Mouse (Mus musculus): ENCODE data around the gene Spata32. TPM values are rescaled to one million over a fixed set of nuclear protein-coding genes. Genes with fewer than 3 reads are reported as not detected.
"Not testable (repeated sequence)": the region's sequence is repeated elsewhere in the genome, so short reads cannot be mapped to it uniquely, and the experiment has no call there.

Gene Spata32
- total RNA-seq, 2 experiments from 2014 or later = 0.69 to 1.4 TPM

- DNase-seq (ENCODE audit: low spot score in 2 of 2) = no peak
Measured at GRCm38 (mm10) chr11:103246731-103247290, 28.6 kb upstream of the Spata32 start.

DNA sequence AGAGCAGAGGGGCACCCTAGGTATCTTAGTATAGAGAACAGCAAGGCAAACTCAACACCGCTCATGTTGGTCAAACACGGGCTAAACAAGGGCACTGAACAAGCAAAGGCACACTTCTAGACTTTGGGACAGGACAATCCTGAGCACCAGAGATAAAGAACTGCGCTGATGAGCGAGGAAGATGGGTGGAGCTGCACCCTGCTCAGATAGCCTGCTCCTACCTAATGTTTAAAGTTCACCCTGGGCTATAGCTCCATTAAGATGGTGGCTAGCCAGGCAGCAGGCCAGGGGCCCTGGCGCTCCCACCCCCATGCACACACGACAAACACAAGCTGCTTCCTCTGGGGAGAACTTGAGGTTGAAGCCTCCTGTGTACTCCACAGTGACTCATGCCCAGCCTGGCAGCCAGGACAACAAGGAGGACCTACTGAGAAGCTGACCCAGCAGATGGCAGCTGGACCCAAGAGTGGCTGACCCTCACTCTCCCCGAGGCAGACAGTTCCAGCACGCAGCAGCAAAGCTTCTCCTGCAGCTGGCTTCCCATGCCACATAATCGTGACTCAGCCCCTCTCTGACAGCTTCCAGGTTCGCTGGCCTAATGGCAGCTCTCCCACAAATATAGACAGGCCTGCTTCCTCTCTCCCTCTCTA is 28.0 kb upstream of the Spata32 start:
- DNase-seq (ENCODE audit: low spot score in 2 of 2) = peak; percentile 36

DNA sequence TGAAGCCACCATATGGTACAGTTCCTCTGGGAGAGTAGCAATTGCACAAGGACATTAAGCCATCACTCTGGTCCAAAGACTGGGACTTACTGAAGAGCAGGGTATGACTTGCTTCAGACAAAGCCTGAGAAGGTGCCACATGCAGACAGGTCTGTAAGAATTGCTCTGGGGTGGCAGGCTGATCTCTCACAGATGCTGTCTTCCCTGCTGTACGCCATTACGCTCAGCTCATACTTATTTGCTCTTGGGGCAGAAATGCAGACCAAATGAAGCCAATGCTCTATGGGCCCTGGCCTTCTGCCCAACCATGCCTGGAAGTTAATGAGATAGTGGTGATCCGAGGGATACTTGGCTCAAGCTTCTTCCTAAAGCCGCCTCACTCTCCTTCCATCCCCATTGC is 26.6 kb upstream of the Spata32 start:
- no peak for DNase-seq (ENCODE audit: low spot score in 2 of 2)

DNA sequence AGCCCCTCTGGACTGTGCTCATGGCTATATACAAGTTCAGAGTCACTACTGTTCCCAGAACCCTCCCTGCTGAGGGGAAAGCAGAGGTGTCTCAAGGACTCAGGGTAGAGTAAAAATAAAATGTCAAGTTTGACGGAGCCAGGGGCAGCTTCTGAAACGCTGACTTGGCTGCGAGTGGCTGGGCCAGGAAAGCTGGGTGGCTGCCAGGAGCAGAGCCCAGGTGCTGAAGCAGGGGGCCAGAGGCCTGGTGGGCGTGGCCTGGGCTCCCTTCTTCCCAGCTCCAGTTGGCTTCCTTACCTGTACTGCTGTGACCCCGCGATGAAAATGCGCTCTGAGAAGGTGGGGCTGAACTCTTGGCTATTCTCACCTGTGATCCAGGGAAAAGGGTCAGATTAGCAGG is 22.5 kb upstream of the Spata32 start:
- no peak for DNase-seq (ENCODE audit: low spot score in 2 of 2)

DNA sequence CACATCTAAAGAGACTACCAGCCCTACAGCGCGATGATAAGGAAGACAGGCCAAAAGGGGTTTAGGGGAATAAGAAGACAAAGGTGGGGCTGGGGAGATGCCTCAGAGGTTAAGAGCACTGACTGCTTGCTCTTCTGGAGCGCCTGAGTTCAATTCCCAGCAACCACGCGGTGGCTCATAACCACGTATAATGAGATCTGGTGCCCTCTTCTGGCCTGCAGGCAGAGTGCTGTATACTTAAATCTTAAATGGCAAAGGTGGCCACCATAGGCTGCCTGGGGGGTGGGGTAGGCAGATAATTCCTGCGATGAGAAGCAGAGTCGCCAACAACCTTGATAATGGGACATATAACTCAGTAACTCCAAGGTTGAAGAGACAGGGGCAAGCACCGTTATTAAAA is 19.5 kb upstream of the Spata32 start:
- no peak for DNase-seq (ENCODE audit: low spot score in 2 of 2)

GRCm38 (mm10) chr11:103236903-103237302 is 18.7 kb upstream of the Spata32 start:
- no peak for DNase-seq (ENCODE audit: low spot score in 2 of 2)

GRCm38 (mm10) chr11:103236431-103236830 is 18.2 kb upstream of the Spata32 start:
- DNase-seq (ENCODE audit: low spot score in 2 of 2) = no peak

DNA sequence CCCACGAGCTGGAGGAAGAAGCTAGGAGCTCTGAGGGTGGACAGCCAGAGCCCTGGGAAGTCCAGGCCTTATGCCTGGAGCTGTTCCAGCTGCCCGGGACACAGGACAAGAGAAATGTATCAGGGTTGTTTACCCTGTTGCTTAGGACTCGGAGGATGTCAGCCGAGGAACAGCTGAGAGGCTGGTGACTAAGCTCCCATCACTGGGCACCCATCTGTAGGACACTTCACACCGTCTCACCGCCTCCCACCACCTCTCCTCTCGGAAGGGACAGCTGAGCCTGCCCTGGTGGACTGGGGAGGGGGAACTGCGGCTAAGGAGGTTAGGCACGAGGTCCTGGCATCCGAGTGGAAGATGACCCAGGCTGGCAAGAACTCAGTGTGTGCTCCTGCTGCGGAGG is 17.5 kb upstream of the Spata32 start:
- no peak for DNase-seq (ENCODE audit: low spot score in 2 of 2)

DNA sequence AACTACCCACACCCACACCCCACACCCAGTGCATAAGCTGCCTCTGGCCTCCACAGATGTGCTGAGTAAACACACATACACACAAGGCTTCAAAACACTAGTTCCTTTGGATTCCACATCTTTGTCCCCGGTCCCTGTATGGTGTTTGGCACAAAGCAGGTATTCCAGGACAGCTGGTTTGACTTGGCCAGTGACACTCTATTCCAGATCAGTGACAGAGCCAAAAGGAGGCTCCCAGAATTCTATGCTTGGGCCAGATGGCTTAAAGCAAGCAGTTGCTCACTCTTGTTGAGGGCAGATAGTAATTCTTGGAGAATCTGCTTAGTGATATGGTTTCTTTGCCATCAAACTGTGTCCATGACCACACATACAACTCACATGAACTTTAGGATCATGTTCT is 16.2 kb upstream of the Spata32 start:
- DNase-seq (ENCODE audit: low spot score in 2 of 2) = no peak

- peak; percentile 81 to 82 for DNase-seq (ENCODE audit: low spot score in 2 of 2)
Measured at GRCm38 (mm10) chr11:103232966-103233365, 14.7 kb upstream of the Spata32 start.

GRCm38 (mm10) chr11:103231367-103231766 is 13.1 kb upstream of the Spata32 start:
- DNase-seq (ENCODE audit: low spot score in 2 of 2) = no peak

GRCm38 (mm10) chr11:103230626-103231025 is 12.4 kb upstream of the Spata32 start:
- no peak for DNase-seq (ENCODE audit: low spot score in 2 of 2)

DNA sequence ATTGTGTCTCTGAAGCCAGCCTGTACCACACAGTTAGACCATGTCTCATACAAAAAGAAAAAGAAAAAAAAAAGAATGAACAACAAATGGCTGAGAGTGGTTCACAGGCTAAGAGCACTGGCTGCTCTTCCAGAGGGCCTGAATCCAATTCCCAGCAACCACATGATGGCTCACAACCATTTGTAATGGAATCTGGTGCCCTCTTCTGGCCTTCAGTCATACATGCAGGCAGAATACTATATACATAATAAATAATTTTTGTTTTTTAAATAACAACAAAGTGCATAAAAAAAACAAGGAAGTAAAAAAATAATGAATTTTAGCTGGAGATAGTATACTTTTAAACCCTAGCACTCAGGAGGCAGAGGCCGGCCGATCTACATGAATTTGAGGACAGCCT is 11.4 kb upstream of the Spata32 start:
- DNase-seq (ENCODE audit: low spot score in 2 of 2) = no peak

GRCm38 (mm10) chr11:103223951-103224456 is 5.8 kb upstream of the Spata32 start:
- no peak for DNase-seq (ENCODE audit: low spot score in 2 of 2)

DNA sequence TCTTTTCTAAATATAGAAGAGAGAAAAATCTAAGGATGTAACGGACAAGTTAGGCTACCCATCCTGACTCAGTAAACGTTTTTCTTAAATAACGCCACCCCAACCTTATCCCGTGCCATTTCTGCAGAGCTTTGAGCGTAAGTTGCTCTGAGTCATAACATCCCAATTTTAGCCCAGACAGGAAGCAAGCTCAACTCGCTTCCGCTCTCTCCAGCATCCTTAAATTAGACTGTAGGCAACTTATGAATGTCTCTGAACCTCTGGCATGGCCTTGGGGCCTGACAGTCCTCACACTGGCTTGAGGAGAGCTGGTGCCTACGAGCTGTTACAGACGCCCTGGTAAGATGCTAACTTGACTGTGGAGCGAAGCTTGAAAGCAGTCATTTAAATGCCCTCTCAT is 5.2 kb upstream of the Spata32 start:
- DNase-seq (ENCODE audit: low spot score in 2 of 2) = no peak

- DNase-seq (ENCODE audit: low spot score in 2 of 2) = not testable (repeated sequence)
Measured at GRCm38 (mm10) chr11:103222718-103223117, 4.5 kb upstream of the Spata32 start.

DNA sequence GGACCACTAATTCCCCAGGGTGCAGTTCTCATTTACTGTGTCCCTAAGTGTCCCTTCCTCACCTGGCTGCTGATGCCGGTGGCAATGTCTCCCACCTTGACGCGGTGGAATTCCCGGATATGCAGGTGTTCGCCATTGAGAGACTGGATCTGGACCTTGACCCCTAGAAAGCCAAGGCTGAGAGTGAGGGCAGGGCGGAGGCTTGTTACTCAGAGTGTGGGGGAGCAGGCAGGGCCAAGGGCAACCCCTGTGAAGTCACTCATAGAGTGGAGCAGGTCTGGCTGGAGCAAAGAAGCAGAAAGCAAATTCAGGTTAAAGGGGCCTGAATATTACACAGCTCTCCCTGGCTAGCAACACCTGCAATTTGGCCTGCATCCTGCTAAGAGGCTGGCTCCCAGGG is 3.2 kb upstream of the Spata32 start:
- no peak for DNase-seq (ENCODE audit: low spot score in 2 of 2)

DNA sequence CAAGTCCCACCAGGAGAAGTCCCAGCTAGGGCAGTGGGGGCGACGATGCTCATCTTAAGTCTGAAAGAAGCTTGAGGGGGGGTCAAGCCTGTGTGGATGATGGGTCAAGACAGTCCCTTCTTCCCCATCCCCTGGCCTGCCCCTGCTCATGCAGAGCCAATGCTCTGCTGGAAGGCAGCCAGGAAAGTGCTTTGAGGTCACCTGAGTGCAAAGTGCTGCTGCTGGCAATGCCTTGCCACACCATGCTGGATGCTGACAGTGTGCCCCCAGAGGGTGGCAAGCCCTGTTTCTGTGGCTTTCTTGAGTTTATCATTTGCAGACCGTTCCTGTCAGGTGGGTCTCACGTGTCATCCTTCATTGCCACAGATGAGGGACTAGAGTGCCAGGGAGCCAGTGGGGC is 1.8 kb upstream of the Spata32 start:
- no peak for DNase-seq (ENCODE audit: low spot score in 2 of 2)

- no peak for DNase-seq (ENCODE audit: low spot score in 2 of 2)
Measured at GRCm38 (mm10) chr11:103219259-103219658, 1.0 kb upstream of the Spata32 start.

DNA sequence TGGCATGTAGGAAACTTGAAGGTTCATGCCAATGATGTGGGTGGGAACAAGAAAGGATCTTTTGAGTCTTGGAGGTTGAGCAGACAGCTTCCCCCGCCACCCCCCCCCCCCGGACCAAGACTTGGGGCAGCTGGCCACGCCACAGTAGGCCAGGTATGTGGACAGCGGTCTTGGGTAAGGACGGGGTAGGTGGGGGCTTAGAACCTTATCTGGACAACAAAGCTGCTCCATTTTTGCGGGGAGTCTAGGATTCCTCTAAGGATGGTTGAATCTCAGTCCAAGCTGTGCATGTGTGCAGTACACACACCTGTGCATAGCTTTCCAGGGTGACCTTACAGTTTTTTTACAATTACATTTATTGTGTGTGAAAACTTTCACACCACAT is 277 bp upstream of the Spata32 start:
- no peak for DNase-seq (ENCODE audit: low spot score in 2 of 2)

DNA sequence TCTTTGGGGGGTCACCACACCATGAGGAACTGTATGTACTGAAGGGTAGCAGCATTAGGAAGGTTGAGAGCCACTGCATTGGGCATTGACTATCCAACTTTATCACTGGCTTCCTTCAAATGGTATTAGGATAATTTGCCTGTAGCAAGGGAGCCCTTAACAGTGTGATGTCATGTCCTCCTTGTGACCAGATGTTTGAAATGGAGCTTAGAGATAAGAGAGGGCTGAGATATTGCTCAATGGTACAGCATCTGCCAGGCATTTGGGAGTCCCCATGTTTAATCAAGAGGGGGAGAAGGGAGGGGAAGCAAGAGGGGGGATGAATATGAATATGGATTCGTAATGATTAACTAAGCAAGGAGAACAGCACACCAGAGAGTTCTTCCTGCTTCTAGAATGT is 2.9 kb downstream of the Spata32 start:
- no peak for DNase-seq (ENCODE audit: low spot score in 2 of 2)

DNA sequence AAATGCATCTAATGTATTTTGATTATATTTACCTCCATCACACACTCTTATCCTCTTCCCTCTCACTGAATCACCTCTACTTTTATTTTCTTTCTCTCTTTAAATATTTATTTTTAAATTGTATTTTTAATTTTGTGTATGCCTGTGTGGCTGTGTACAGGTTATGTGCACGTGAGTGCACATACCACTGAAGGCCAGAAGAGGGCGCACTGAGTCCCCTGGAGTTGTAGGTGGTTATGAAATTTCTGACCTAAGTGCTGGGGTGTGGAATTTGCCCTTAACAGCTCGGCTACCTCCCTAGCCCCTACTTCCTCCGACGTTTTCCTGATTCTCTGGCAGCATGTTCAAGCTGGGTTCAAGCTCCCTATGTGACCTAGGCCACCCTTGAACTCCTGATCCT is 4.5 kb downstream of the Spata32 start:
- no peak for DNase-seq (ENCODE audit: low spot score in 2 of 2)

DNA sequence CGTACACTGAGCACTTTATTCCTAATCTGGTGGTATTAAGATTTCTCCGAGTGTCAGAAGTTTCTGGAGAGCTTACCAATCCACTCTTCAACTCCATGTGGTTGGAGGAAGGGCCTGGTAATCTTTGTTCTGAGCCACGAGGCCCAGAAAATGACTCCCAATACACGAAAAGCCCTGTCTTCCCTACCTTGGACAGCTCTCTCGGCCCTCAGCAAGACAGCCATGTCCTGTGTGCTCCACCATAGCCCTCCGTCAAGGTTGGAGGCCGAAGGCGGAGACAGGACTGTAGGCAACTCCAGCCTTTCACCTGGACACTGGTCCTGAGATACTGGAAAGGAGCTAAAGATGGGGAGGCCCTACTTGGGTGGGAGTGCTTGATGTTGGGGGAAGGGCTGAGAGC is 7.9 kb downstream of the Spata32 start:
- DNase-seq (ENCODE audit: low spot score in 2 of 2) = no peak

Data from layer of hippocampus, postnatal 14 days (tissue).